Mouse (Mus musculus) liver, postnatal 0 days (tissue): Measurements from ENCODE around the gene Dyrk3.

ENCODE experiments used
- CTCF ChIP-seq: sonication (generic); IDR thresholded peaks from 2 replicates; pipeline ENCODE4 v1.5.1; 2016; ENCODE audit warnings: antibody characterized with exemption, low read depth
- EP300 ChIP-seq: IDR thresholded peaks from 2 replicates; pipeline ENCODE4 v1.6.1; 2016; ENCODE audit warnings: antibody characterized with exemption, low read depth, mild to moderate bottlenecking

DNA sequence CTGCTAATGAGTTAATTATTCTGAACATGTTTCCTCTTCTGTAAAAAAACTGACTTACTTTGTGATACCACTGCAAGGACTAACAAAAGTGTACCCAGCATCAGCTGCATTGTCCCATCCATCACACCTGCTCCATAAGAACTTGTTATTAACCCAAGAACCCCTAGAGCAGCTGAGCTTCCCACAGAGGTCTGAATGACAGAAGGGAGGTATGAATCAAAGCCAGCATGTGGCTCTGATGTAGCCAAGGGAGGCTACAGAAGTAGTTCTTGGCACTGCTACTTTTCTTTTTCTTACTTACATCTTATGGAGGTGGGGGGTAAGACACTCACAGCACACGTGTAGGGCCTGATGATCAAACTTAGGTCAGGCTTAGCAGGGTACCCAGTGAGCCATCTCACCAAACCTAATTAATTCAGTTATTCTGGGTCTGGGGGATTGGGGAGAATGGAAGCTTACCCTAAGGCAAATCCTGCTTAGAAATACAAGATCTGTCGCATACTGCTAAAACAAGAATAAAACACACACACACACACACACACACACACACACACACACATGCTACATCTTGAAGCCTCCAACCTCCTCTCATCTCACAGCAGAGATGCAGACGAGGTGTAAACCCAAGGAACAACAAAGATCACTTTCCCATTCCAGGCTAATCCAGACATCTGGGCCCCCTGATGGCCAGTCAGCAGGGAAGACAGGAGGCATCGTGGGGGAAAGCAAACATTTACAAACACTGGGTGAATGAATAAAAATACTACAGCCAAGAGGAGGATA lies 52.0 kb downstream of the Dyrk3 start:
- TF ChIP-seq CTCF (no peak), EP300 (no peak)
